Mouse (Mus musculus) telencephalon, adult 2 months (tissue): ENCODE results near the gene Rrm1.
A peak's percentile ranks its signal among the peaks of the same experiment; 100 is the strongest.
"Not testable (repeated sequence)": the region's sequence is repeated elsewhere in the genome, so short reads cannot be mapped to it uniquely, and the experiment has no call there.

ENCODE experiments used
- DNase-seq: peaks from one replicate; pipeline ENCODE4 v3.0.0-alpha.2; 2011; ENCODE audit warnings: low read depth, low spot score

The Rrm1 gene

DNA sequence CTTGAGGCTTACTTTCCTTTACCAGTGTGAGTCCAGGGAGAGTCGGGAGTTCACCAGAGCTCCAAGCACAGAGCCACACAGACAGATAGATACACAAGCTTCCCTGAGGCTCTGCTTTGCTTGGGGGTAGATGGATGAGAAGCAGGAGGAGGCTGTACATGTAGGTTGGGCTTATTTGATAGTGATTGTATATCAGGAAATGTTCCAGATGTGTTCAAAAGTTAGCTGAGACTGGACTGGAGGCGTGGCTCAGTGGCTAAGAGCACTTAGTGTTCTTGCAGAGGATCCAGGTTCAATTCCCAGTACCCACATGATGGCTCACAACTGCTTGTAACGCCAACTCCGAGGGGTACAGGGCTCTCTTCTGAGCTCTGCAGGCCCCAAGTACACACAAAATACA lies 36.9 kb downstream of the Rrm1 start:
- no peak for DNase-seq

DNA sequence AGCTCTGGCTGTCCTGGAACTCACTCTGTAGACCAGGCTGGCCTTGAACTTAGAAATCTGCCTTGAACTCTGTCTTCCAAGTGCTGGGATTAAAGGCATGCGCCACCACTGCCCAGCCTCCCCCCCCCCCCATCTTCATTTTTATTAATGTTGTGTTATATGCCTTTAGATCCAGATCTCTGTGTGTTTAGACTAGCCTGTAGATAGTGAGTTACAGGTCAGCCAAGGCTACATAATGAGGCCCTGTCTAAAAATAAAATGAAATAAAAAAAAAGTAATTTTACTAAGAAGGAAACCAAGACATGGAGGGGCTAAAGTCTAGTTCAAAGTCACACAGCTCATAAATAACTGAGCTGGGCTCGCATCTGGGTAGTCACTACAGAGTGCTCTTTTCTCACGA lies 37.4 kb downstream of the Rrm1 start:
- no peak for DNase-seq

DNA sequence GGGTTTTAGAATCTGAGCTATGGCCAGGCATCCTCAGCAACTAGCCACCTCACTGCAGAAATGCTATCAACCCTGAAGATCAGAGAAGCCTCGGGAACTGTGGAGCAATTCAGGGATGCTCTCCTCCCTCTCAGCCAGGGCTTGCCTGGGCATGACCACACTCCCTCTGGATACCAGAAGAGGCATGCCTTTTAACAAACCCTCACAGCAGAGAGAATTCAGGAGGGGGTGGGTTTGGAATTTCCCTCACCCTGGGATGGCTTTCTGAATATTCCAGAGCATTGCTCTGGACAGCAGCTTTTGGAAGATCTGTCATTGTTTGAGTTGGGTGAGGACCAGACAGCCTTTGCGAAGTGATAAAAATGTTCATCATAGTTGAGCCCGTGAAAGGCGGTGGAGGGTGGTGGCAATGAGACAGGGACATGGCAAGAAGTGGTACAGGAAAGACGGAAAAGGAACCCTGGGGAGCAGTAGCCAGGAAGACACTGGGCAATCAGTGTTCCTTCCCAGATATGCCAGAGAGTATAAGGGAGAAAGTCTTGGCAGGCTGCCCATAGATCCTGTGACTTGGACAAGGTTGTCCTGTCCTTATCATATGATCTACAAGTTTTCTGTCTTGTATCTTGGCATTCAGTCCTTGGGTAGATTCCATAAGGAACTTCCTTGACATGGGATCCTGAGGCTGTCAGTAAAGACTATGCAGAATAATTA lies 38.0 kb downstream of the Rrm1 start:
- no peak for DNase-seq

DNA sequence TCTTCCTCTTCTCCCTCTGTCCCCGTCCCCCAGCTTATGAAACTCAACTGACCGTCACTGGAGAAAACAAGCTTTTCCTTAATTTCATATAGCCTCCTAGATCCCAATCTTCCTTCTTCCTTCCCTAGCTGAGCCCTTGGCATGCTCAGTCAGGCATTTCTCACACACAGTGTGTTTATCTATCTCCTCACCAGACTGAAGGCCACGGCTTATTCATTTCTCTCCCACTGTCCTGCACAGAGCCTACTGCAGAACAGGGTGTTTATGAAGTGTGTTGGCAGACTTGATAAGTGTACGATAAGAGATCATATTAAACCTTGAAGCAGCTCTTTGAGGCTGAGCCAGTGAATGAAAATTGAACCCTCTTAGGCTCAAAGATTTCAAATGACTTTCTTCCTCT lies 39.3 kb downstream of the Rrm1 start:
- DNase-seq = no peak

DNA sequence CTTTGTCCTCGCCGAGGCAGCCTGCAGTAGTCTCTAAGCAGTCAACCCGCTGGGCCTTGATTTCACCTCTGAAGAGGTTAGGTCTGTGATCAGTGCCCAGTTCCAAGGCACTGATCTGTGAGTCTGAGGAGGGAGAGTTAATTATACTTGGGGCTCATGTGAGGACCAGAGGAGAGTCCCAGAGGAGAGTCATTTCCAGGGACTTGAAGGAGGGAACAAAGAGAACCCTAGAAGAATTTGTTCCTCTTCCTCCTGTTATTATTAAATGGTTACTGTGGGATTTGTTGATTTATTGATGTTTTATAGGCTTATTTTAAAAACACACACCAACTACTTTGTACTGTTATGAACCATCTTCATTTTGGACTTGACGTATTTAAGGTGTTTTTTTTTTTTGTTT lies 40.1 kb downstream of the Rrm1 start, which contains the start of gene Olfr543:
TSS of gene Olfr543 (minus strand) at position 101 of the 400 bp plus-strand sequence.
- no peak for DNase-seq

DNA sequence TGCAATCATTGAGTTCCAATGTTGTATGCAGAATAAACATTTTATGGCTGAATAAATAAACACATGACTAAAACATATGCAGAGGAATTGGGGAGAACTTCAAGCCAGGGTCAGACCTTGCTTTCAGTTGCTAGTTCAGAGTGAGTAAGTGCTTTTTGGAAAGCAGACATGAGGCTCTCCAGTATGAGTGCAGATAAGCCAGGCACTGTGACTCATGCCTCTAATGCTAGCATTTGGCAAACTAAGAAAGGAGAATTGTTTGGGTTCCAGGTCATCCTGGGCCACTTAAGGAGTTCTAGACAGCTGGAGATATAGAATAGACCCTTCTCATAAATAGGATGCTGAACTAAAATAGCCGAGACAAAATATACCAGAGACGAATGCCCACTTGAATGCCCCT lies 42.2 kb downstream of the Rrm1 start:
- DNase-seq = no peak

DNA sequence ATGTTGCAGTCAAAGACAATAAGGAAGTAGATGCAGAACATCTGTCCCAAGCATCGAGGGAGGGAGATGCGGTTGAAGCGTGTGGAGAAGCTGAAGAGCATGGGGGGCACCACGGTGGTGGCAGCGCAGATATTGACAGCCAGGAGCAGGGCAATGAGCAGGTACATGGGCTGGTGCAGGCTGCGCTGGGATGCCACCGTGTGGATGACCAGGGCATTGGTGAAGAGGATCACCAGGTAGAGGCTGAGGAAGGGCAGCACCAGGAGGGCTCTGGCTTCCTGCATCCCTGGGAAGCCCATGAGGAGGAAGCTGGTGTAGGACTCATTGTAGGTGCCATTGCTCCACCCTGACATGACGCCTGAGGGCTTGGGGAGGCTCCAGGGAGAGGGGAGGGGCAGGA lies 43.3 kb downstream of the Rrm1 start:
- DNase-seq = not testable (repeated sequence)

DNA sequence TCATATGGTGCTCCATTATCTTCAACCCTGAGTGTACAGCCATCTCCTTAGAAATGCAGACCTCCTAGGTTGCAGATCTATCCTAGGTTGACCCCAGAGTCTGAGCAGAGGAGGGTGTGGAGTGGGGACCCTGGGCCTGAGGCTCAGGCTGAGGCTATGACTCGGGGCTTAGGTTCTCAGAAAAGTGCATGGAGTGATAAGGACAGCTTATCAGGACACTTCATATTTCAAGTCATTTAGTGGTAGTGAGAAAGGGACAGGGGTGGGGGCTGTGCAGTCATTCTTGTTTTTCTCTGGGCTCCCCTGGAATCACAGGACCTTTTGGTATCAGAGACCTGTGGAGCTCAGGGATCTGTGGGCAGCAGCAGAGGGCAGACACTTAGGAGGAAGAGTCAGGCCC lies 44.6 kb downstream of the Rrm1 start:
- DNase-seq = no peak

DNA sequence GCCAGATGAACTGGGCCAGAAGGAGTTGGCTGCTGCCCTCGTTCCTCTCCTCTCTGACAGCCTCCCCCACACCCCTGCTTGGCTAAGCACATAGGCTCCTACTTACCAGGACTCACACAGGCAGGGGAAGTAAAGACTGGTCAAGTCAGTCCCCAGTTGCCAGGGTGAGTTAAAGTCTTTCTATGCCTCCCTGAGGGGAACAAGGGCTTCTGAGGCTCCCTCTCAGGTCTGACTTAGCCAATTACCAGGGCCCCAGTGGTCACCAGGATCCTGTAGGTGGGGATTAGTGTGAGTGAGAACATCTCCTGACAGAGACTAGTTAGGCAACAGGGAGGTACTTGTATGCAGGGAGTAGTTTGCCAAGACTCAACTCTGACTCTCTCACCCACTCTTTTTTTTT lies 46.7 kb downstream of the Rrm1 start, which contains the start of gene Olfr544:
TSS of gene Olfr544 (minus strand) at position 153 of the 400 bp plus-strand sequence.
- no peak for DNase-seq

DNA sequence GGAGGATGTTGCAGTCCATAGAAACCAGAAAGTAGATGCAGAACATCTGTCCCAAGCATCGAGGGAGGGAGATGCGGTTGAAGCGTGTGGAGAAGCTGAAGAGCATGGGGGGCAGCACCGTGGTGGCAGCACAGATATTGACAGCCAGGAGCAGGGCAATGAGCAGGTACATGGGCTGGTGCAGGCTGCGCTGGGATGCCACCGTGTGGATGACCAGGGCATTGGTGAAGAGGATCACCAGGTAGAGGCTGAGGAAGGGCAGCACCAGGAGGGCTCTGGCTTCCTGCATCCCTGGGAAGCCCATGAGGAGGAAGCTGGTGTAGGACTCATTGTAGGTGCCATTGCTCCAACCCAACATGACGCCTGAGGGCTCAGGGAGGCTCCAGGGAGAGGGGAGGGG lies 52.9 kb downstream of the Rrm1 start:
- not testable (repeated sequence) for DNase-seq

DNA sequence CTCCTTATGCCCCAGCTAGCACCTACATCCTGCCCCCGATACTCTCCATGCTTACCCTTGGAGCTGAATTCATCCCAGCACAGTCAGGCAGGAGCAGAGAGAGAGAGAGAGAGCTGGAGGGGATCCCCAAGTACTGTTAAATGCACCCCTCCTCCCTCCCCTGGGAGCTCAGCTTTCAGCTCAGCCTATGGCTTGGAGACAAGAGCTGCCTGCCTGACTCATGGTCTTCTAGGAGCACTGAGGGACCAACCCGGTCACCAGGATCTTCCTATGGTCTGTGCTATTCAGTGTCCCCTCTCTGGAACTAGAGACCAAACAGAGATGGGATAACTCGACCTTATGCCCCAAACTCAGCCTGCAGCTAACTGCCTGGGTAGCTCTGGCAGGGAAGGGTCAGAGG lies 58.0 kb downstream of the Rrm1 start, which contains the start of gene Olfr545:
TSS of gene Olfr545 (minus strand) at position 101 of the 400 bp plus-strand sequence.
- DNase-seq = no peak

DNA sequence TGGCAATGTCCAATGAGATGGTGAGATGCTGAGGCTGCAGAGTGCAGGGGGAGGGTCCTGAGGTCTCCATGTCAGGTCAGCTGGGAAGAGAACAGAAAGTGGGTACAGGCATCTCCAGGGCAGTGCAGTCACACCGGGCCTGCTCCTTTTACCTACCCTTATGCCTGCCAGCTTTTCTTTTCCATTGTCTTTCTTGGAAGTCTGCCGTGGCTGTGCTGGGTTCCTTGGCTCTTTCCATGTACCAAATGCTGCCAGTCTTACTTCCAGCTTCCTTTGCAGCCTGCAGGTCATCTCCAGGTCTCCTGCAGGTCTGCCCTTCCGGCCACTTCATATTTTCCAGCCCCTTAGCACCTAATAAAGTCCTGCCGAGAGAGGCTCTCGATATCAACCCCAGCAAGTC lies 60.5 kb downstream of the Rrm1 start:
- no peak for DNase-seq

DNA sequence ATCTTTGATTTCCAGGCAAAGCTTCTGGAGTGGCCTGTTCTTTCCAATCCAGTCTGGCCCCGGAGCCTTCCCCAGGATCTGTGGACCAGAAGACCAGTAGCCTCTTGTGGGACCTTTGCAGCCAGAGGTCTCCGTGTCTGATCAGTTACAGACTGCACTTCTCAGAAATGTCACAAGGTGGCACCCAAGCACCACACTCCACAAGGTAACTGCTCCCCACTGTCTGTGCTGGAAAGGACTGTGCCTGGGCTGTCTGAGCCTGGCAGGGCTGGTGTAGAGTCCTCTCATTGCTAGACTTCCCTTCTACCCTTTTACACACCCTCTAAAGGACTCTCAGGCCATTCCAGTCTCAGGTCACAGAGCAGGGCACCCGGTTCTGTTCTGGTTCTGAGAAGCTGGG lies 65.4 kb downstream of the Rrm1 start:
- DNase-seq = peak; percentile 9

DNA sequence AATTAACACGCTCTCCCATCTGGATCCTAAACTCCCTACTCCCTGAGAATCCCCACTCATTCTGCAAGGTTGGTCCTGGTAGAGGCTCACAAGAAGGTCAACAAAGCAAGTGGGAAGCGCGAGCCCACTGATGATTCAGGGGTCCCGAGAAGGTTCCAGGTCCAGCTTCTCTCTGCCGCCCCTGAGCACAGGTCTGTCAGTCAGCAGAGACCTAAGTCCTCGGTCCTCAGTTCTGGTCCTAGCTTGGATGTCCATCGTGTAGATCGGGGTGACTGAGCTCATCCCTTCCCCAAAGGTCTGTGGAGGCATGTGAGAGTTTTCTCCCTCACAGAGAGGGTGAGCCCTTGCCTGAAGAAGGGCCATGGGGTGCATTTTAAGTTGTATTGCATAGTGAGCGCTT lies 66.6 kb downstream of the Rrm1 start:
- DNase-seq = no peak

DNA sequence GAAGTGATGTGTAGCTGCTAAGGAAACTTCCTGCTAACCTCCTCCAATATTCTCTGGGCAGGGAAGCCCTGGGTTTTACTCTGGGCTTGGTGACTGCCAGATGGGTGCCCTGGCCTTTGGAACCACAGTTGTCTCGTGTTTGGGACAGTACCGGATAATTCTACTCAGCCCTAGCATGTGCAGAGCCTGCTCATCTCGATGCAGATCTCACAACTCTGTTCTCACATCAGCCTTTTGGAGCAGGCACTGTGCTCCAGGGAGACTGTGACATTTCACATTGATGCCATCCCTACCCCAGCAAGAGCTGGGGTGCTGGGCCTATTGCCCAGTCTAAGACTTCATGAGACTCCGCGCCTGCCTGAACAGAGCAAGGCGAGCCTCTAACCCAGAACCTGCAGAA lies 67.2 kb downstream of the Rrm1 start:
- no peak for DNase-seq

DNA sequence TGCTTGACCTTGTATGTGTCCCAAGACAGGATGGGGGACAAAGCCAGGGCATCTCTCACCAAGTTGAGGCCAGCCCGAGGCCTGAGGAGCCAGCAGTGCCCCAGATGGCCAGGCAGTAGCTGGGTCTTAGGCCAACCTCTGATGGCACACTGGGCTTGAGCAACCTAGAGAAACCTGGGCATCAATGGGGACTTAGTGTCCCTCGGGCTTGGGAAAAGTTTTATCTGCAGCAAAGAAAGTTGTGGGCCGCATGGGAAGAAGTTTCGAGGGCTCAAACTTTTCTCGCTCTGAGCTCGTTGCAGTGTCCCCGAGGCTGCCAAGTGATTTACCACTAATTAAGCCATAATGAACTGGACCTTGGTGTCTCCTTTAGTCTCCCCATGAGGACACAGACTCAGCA lies 68.2 kb downstream of the Rrm1 start:
- no peak for DNase-seq

DNA sequence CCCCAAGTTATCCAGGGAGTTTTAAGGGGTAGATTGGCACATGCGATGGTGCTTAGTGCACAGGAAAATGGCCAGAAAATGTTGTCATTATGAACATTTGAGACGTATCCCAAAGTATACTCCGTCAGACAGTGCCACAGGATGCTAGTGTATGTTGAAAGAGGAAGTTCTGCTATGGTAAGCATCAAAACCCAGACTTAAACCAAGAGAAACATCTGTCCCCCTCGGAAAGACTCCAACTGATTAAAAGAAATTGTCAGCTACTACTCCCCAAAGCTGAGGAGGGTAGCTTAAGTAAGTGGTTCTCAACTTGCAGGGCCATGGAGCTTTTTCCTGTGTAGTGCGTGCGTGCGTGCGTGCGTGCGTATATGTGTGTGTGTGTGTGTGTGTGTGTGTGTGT lies 70.4 kb downstream of the Rrm1 start:
- no peak for DNase-seq

DNA sequence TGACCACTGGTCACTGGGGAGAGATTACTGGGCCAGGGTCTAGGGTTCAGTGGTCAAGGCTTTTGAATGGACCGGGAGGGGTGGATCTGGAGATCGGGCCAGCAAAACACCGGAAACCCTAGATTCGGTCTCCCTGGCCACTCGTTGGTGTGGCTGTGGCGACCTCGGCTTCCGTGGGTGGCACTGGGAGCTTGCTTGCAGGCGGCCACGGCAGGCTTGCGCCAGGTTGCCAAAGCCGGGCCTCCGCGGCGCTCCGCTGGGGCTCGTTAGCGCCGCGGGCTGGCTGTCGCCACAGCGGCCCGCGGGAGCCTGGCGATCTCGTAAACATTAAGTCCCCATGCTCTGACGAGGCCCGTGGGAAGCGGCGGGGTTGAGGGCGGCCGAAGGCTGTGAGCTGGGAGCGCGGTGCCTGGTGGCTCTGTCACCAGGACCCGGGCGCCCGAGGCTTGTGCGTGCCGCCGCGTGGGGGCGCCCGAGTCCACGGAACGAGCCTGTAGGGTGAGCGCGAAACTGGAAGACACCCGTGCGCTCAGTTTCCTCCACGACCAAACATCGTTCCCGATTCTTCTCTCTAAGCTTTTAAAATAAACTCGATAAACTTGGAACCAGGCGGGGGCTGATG lies 71.4 kb downstream of the Rrm1 start:
- DNase-seq = peak; percentile 24

DNA sequence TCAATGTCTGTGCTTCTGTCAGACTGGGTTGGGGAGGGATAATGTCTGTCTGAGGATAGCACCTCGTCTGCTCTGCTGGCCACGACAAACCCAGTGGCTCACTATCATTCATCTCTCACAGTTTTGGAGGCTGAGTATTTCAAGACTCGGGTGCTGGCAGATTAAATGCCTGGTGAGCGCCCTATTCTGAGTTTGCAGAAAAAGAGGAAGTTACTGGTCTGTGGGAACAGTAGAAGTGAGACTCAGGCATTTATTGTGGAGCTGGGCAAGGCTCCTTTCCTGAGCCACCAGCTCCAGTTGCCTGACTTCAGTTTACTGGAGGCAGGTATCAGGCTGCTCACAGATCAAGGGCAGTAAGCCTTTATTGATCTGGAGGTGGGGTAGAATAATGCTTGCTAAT lies 72.6 kb downstream of the Rrm1 start:
- DNase-seq = no peak

DNA sequence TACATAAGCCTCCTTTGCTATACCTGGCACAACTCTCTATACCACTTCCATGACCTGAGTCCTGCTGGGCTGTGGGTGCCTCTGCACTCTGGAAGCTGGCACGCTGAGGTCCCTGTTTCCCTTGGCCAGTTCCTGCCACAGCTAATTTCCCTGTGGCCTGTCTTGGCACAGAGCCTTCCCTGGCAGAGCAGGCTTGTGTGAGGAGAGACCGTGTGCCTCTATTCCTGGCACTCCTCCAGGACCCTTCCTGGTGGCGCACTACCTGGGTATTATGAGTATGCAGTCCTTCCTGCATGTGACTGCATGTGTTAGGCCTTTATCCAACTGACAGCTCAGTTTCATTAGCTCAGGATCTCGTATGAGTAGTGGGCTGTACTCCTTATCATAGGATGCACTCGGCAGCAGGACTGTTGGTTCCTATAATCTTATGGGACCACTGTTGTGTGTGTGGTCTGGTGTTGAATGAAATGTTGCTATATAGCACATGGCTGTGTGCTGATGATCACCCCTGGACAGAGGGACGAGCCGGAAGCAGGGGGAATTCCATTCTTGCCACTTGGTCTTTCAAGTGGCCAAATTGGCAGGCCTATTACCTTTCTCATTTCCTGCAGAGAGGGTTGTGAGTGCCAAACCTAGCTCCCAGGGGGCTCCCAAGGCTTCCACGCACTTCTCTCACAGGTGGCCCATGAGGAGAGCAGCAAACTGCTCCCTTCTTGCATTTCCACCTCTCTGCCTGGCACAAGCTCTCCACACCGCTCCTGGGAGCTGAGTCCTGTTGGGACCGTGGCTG lies 75.0 kb downstream of the Rrm1 start:
- DNase-seq = no peak

DNA sequence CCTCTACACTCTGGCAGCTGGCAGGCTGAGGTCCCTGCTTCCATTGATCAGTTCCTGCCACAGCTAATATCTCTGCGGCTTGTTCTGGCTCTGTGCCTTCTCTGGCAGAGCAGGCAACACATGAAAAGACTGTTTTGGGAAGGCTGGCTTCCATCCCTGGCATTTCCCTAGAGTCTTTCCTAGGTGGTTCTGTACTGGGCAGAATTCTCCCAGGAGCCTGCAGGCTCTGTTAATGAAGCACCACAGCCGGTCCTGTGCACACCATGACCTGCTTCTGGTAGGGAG lies 75.5 kb downstream of the Rrm1 start:
- DNase-seq = no peak
